Mouse (Mus musculus) heart, embryonic 14.5 days (tissue): ENCODE results near the gene Timm10. TPM values are rescaled to one million over a fixed set of nuclear protein-coding genes. Genes with fewer than 3 reads are reported as not detected.

Experiments used
- ATAC-seq: fragments of 200-750 bp; cut with Nextera tagmentation; 2 replicates; pipeline ENCODE4 v1.8.0; 2017; ENCODE audit warnings: low read depth, moderate TSS enrichment; ENCODE audit not compliant: insufficient number of reproducible peaks, insufficient read depth, low FRiP score
- H3K27ac ChIP-seq, 2 experiments: fragments of 200-500 bp in 1 of 2; fragments of 300-500 bp in 1 of 2; sonication (generic) in 1 of 2; replicated peaks in 1 of 2; 2 replicates each; pipeline ENCODE4 v1.5.1; 2012 to 2014; ENCODE audit warnings: low read depth in 2 of 2, low read length in 2 of 2, control low read depth in 1 of 2, mild to moderate bottlenecking in 1 of 2, mixed read lengths in 1 of 2; ENCODE audit not compliant: control insufficient read depth in 1 of 2, insufficient read depth in 1 of 2
- H3K27me3 ChIP-seq: fragments of 300-500 bp; sonication (generic); 2 replicates; pipeline ENCODE4 v1.6.1; 2014; ENCODE audit warnings: mild to moderate bottlenecking, low read length, control low read depth; ENCODE audit not compliant: control insufficient read depth, insufficient read depth
- H3K36me3 ChIP-seq: fragments of 300-500 bp; sonication (generic); 2 replicates; pipeline ENCODE4 v1.6.1; 2014; ENCODE audit warnings: mild to moderate bottlenecking, control low read depth, low read length, mixed read lengths; ENCODE audit not compliant: control insufficient read depth, insufficient read depth
- H3K4me1 ChIP-seq, 2 experiments: fragments of 200-500 bp in 1 of 2; fragments of 300-500 bp in 1 of 2; sonication (generic) in 1 of 2; 2 replicates each; pipeline ENCODE4 v1.6.1; 2012 to 2014; ENCODE audit warnings: low read length in 2 of 2, control low read depth in 1 of 2, mixed read lengths in 1 of 2; ENCODE audit not compliant: control insufficient read depth in 2 of 2, insufficient read depth in 2 of 2
- H3K4me2 ChIP-seq: fragments of 300-500 bp; sonication (generic); 2 replicates; pipeline ENCODE4 v1.6.1; 2014; ENCODE audit warnings: mild to moderate bottlenecking, low read length
- H3K4me3 ChIP-seq, 2 experiments: fragments of 200-500 bp in 1 of 2; fragments of 300-500 bp in 1 of 2; sonication (generic) in 1 of 2; 2 replicates each; pipeline ENCODE4 v1.5.1; 2012 to 2014; ENCODE audit warnings: low read length in 2 of 2, mild to moderate bottlenecking in 2 of 2, control low read depth in 1 of 2, low read depth in 1 of 2, moderate library complexity in 1 of 2; ENCODE audit not compliant: control insufficient read depth in 1 of 2, insufficient read depth in 1 of 2
- H3K9ac ChIP-seq: fragments of 300-500 bp; sonication (generic); 2 replicates; pipeline ENCODE4 v1.6.1; 2014; ENCODE audit warnings: mild to moderate bottlenecking, low read length
- H3K9me3 ChIP-seq: fragments of 300-500 bp; sonication (generic); 2 replicates; pipeline ENCODE4 v1.6.1; 2016; ENCODE audit warnings: low read length, control low read depth; ENCODE audit not compliant: control insufficient read depth
- WGBS: fragments of 180-500 bp; shearing (Covaris S2); extraction: QIAGEN DNeasy Blood & Tissue Kit; methylation state at CpG from one replicate; pipeline ENCODE4 v1.1.7; 2014; 5-methylcytosine and 5-hydroxymethylcytosine counted together
- polyA plus RNA-seq: library from polyadenylated mRNA; unstranded; fragments of >200 nt; fragmentation: Nextera tagmentation; extraction: Ambion mirVana; gene quantifications from 2 replicates; pipeline ENCODE4 v1.2.1, GENCODE M21; 2014

Gene Timm10
- 90.3 and 94.1 TPM in 2 replicates for polyA plus RNA-seq

DNA sequence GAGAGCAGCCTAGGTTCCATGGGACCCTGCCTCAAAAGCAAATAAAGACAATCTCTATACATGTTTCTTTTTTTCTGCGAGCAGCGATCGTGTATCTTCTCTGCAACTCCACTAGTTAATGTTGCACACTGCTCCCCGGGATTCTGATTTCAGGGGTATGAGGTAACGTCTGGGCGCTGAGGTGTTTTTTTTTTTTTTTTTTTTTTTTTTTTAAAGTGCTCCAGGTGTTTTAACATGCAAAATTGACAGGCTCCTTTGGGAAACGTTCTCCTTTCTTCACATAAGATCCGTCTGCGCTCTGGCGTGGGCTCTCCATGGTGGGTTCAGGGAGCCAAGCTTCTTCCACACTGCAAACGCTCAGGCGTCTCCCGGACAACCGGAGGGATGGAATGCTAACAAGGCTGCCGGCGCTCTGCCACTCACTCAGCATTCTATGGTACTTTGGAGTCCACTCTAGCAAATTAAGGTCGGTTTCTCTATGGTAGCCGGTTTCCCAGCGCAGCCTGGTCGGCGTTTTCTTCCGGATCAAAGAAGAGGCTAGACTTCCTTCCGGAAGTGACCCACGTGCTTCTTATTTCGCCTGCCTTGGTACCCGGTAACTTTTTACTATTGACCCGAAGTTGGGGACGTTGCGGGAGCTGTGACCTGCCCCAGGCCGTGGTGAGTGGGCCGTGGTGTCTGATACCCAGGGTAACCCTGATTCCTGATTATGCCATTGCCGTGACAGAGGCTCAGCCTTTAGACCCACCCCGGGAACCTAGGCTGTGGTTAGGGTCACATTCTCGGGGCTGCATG lies at the start of gene Timm10:
Timm10 (plus strand) TSS at position 510 of the 795 bp plus-strand sequence.
- under 1% methylated on average over 34 of the region's 34 CpGs for WGBS
- H3K4me1 ChIP-seq: peaks cover 6 to 13% of the 10 kb centered on the region in 2 experiments
- peak within 1 kb of the TSS; percentile 84 for H3K9ac ChIP-seq
- peaks cover 23% of the 10 kb centered on the region for H3K36me3 ChIP-seq
- peak within 1 kb of the TSS; percentile 92 for H3K4me2 ChIP-seq
- no peaks in the 10 kb centered on the region for H3K9me3 ChIP-seq
- H3K27ac ChIP-seq: peak within 1 kb of the TSS; percentile 63 to 84
- H3K4me3 ChIP-seq: peak within 1 kb of the TSS; percentile 65 to 85
- no peaks in the 10 kb centered on the region for H3K27me3 ChIP-seq
- ATAC-seq: peak; percentile 86

DNA sequence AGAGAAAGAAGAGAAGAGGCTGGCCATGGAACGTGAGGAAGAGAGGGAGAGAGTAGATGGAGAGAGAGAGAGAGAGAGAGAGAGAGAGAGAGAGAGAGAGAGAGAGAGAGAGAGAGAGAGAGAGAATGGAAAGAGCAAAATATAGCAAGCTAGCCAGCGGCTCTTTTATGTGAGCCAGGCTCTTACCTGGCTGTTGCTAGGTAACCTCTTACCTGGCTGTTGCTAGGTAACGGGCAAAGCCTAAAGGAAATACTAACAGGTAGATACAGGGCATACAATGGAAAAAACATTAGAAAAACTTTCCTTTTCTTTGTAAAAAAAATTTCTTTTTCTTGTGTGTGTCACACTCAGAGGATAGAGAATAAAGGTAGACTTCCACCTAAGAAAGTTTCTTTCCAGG lies 49.1 kb upstream of the Timm10 start:
- no peak overlapping the region for H3K27ac ChIP-seq
- H3K9ac ChIP-seq: no peak overlapping the region
- H3K27me3 ChIP-seq: no peaks in the 10 kb centered on the region
- WGBS: 68% methylated on average over 3 of the region's 3 CpGs
- peaks cover 0 to 7% of the 10 kb centered on the region in 2 experiments; a peak in 2 of 4 replicates for H3K4me1 ChIP-seq
- no peak for ATAC-seq
- H3K36me3 ChIP-seq: no peaks in the 10 kb centered on the region
- H3K4me2 ChIP-seq: no peak overlapping the region
- no peak overlapping the region for H3K4me3 ChIP-seq
- no peaks in the 10 kb centered on the region for H3K9me3 ChIP-seq

DNA sequence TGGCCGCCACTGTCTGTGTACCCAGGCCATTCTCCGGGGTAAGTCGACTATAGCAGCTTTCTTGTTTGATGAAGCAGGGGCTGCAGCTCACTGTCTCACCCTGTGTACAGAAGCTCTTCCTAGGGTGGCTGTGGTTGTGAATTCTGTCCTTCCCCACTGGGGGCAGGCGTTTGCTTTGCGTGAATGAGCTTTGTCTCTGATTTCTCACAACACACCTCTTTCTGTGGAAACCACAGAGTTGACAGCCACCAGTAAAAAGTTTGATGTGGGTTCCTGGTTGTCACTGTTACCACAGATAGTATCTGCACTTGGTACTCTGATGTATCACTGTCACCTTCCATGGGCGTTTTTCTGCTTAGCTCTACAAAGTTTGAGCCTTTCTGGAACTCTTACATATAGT lies 47.6 kb upstream of the Timm10 start:
- H3K4me3 ChIP-seq: no peak overlapping the region
- no peaks in the 10 kb centered on the region for H3K36me3 ChIP-seq
- H3K27me3 ChIP-seq: no peaks in the 10 kb centered on the region
- no peak overlapping the region for H3K4me2 ChIP-seq
- H3K9ac ChIP-seq: no peak overlapping the region
- no peaks in the 10 kb centered on the region for H3K9me3 ChIP-seq
- H3K27ac ChIP-seq: no peak overlapping the region
- ATAC-seq: no peak
- peaks cover 1 to 15% of the 10 kb centered on the region in 2 experiments; a peak in 3 of 4 replicates for H3K4me1 ChIP-seq
- WGBS: 58% methylated on average over 6 of the region's 6 CpGs

DNA sequence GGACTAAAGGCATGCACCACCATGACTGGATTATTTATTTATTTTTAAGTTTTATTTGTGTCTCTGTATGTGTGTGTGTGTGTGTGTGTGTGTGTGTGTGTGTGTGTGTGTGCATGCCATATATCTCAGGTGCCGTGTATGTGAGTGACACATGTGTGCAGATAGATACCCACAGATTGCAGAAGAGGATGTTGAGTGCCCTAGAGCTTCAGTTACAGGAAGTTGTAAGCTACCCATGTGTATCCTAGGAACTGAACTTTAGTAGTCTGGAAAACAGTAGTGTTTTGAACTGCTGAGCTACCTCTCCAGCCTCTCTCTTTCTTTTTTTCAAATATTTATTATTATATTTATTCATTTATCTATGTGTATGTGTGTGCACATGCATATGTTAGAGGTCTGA lies 43.5 kb upstream of the Timm10 start:
- Histone ChIP-seq H3K27me3 (no peaks in the 10 kb centered on the region), H3K9ac (no peak overlapping the region), H3K4me1 (peaks cover 6 to 24% of the 10 kb centered on the region in 2 experiments; a peak in 3 of 4 replicates), H3K4me2 (no peak overlapping the region), H3K9me3 (no peaks in the 10 kb centered on the region), H3K36me3 (no peaks in the 10 kb centered on the region), H3K27ac (no peak overlapping the region), H3K4me3 (no peak overlapping the region)
- 54% methylated on average over 1 of the region's 1 CpGs for WGBS
- no peak for ATAC-seq

DNA sequence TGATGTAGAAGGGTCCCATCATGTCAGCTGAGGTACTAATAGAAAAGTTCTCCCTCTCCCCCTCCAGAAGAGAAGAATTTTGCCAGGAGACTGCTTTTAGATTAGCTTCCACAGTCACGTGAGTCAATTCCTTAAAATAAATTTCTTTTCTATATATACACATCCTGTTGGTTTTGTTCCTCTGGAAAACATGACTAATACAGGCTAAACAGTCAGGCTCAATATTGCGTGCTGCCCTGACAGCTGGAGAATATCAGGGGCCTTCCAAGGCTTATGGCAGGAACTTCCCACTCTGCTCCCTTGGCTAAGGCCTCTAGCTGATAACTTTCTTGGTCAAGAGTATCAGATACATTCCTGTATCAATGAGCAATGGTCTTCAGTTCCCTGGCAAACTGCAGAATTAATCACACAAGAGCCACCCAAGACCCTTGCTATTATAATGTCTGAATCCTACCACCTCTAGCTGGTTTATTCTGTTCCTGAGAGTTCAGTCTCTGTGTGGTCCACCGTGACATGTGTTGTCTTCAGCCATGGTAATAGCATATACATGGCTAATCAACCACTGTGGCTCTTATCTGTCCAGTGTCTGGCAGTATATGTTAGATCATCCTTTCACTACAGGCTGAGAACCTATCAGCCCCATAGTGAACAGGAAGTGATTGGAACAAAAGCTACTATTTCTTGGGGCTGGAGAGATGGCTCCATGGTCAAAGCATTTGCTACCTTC lies 42.8 kb upstream of the Timm10 start:
- H3K9ac ChIP-seq: no peak overlapping the region
- no peaks in the 10 kb centered on the region for H3K9me3 ChIP-seq
- H3K4me2 ChIP-seq: no peak overlapping the region
- no peaks in the 10 kb centered on the region for H3K27me3 ChIP-seq
- H3K4me1 ChIP-seq: peaks cover 6 to 21% of the 10 kb centered on the region in 2 experiments; a peak in 3 of 4 replicates
- WGBS: 35% methylated on average over 3 of the region's 3 CpGs
- no peaks in the 10 kb centered on the region for H3K36me3 ChIP-seq
- H3K27ac ChIP-seq: peak overlapping the region; percentile 28 to 56; a peak in 3 of 4 replicates
- ATAC-seq: peak; percentile 59; the same call in 1 of the 2 replicates
- no peak overlapping the region for H3K4me3 ChIP-seq

DNA sequence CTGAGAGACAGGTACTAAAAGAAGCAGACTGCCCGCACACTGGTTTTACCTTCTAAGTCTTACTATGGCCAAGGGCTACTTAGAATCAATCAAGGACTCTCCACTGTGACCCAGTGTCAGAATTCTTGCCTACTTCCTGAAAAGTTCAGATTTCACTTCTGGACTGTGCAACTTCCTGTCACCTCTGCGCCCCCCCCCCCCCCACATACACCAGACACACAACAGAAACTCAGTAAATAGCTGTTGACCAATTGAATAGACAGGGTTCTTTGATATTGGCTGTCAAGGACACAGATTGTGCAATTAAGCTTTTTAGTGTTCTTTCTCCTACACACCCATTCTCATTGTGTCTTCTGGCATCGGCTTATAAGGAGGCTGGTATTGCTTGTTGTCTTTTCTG lies 38.5 kb upstream of the Timm10 start:
- Histone ChIP-seq H3K9me3 (no peaks in the 10 kb centered on the region), H3K27me3 (no peaks in the 10 kb centered on the region), H3K4me2 (no peak overlapping the region), H3K4me3 (no peak overlapping the region), H3K36me3 (no peaks in the 10 kb centered on the region), H3K9ac (no peak overlapping the region), H3K27ac (no peak overlapping the region), H3K4me1 (peaks cover 11 to 28% of the 10 kb centered on the region in 2 experiments)
- 72% methylated on average over 3 of the region's 3 CpGs for WGBS
- no peak for ATAC-seq

DNA sequence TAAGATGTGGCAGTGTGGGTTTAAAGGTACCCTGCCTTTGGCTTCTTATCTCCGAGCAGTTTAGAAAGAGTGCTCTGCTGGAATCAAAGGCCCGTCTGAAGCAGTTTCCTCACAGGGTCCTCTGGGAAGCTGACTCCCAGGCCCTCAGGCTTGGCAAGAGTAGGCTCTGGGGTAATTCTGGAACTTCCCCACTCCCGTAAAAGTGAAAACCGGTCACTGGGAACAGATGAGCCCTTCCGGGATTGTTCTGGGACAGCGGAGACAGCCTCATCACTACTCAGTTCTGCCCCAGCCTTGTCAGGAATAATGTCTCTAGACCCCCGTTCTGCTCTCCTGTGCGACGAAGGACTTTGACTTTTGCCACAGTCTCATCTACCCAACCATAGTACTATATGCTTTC lies 36.4 kb upstream of the Timm10 start:
- 41% methylated on average over 9 of the region's 9 CpGs for WGBS
- H3K4me3 ChIP-seq: no peak overlapping the region

More for the DNA sequence above, 36.4 kb upstream of the Timm10 start:
- Histone ChIP-seq H3K36me3 (no peaks in the 10 kb centered on the region), H3K4me2 (no peak overlapping the region), H3K27me3 (no peaks in the 10 kb centered on the region), H3K4me1 (peaks cover 5 to 12% of the 10 kb centered on the region in 2 experiments; a peak in 3 of 4 replicates), H3K27ac (0 out of 4 replicates have a peak overlapping the region, but pooled peaks of 1 of the 2 experiments have one; percentile 14), H3K9ac (peak overlapping the region; percentile 38; the same call in 1 of the 2 replicates), H3K9me3 (no peaks in the 10 kb centered on the region)
- no peak for ATAC-seq
